ENCODE assay signal across 17 mouse cellular contexts in the genomic region with DNA sequence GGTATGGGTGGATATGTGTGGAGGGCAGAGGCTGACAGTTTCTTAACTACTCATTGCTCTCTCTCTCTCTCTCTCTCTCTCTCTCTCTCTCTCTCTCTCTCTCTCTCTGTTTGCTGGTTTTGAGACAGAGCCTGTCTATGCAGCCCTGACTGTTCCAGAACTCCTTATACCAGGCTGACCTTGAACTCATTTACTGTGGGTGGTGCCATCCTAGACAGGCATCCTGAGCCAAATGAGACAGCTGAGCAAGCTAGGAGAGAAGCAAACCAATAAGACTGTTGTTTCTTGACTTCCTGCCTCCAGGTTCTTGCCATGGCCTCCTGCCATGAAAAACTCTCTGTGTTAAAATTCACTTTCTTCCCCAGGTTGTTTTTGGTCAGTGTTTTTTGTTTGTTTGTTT.
"Had no signal": no experiment of that assay in that cellular context is flagged by ENCODE, and none has a peak within 500 bp of the region (broad histone marks: within the 10 kb centered on the region; RNA-seq: fewer than 3 reads in every experiment).

No protein-coding gene starts in this region.

- ATAC-seq: liver, postnatal 0 days; lung, postnatal 0 days; midbrain, embryonic 13.5 days; midbrain, embryonic 16.5 days had no signal

- DNase-seq: kidney, adult 18-20 months; kidney, adult 9 months; kidney, postnatal 25 days; layer of hippocampus, adult 9-11 months; liver; liver, postnatal 0 days; lung, embryonic 14.5 days; thymus, postnatal 25 days had no signal

- H3K9ac ChIP-seq: limb, embryonic 13.5 days; liver, embryonic 14.5 days; liver, postnatal 0 days; lung, embryonic 14.5 days; midbrain, embryonic 13.5 days had no signal

- H3K9me3 ChIP-seq: limb, embryonic 10.5 days; limb, embryonic 13.5 days; midbrain, embryonic 13.5 days had no signal

- H3K4me3 ChIP-seq: layer of hippocampus, adult 2 months; limb, embryonic 10.5 days; limb, embryonic 13.5 days; midbrain, embryonic 13.5 days had no signal

- H3K4me2 ChIP-seq: limb, embryonic 13.5 days; lung, embryonic 14.5 days; midbrain, embryonic 13.5 days had no signal

- H3K4me1 ChIP-seq: limb, embryonic 10.5 days; limb, embryonic 13.5 days; midbrain, embryonic 13.5 days had no signal

- H3K27me3 ChIP-seq: limb, embryonic 13.5 days; midbrain, embryonic 13.5 days had no signal

- H3K36me3 ChIP-seq: limb, embryonic 10.5 days; limb, embryonic 13.5 days; midbrain, embryonic 13.5 days had no signal

- H3K27ac ChIP-seq: kidney, postnatal 0 days; layer of hippocampus, adult 2 months; limb, embryonic 10.5 days; limb, embryonic 13.5 days; liver, embryonic 14.5 days; macrophage; midbrain, embryonic 13.5 days had no signal
